Mouse (Mus musculus) neural tube, embryonic 11.5 days (tissue): ENCODE results near the gene Adssl1. TPM values are rescaled to one million over a fixed set of nuclear protein-coding genes. Genes with fewer than 3 reads are reported as not detected.

ENCODE experiments used
- ATAC-seq: fragments of 200-750 bp; cut with Nextera tagmentation; 2 replicates; pipeline ENCODE4 v1.8.0; 2017; ENCODE audit warnings: moderate number of reproducible peaks, mild to moderate bottlenecking, moderate TSS enrichment, moderate library complexity; ENCODE audit not compliant: insufficient read depth, low FRiP score, low TSS enrichment
- DNase-seq: peaks from one replicate; pipeline ENCODE4 v3.0.0-alpha.2; 2015; ENCODE audit warnings: low spot score
- H3K27ac ChIP-seq: fragments of 300-500 bp; sonication (generic); 2 replicates; pipeline ENCODE4 v1.5.1; 2014; ENCODE audit warnings: low read depth, mild to moderate bottlenecking, low read length
- H3K27me3 ChIP-seq: fragments of 300-500 bp; sonication (generic); 2 replicates; pipeline ENCODE4 v1.6.1; 2014; ENCODE audit warnings: mild to moderate bottlenecking, low read length, mixed read lengths; ENCODE audit not compliant: control insufficient read depth, insufficient read depth
- H3K36me3 ChIP-seq: fragments of 300-500 bp; sonication (generic); 2 replicates; pipeline ENCODE4 v1.6.1; 2014; ENCODE audit warnings: mild to moderate bottlenecking, low read length, moderate library complexity, mixed read lengths; ENCODE audit not compliant: control insufficient read depth, insufficient read depth
- H3K4me1 ChIP-seq: fragments of 300-500 bp; sonication (generic); 2 replicates; pipeline ENCODE4 v1.6.1; 2014; ENCODE audit warnings: low read length, mixed read lengths; ENCODE audit not compliant: control insufficient read depth, insufficient read depth
- H3K4me2 ChIP-seq: fragments of 300-500 bp; sonication (generic); 2 replicates; pipeline ENCODE4 v1.6.1; 2014; ENCODE audit warnings: low read depth, mild to moderate bottlenecking, moderate library complexity
- H3K4me3 ChIP-seq: fragments of 300-500 bp; sonication (generic); 2 replicates; pipeline ENCODE4 v1.5.1; 2014; ENCODE audit warnings: low read depth, low read length
- H3K9ac ChIP-seq: fragments of 300-500 bp; sonication (generic); 2 replicates; pipeline ENCODE4 v1.6.1; 2014; ENCODE audit warnings: mild to moderate bottlenecking, low read length
- H3K9me3 ChIP-seq: fragments of 300-500 bp; sonication (generic); 2 replicates; pipeline ENCODE4 v1.6.1; 2016; ENCODE audit warnings: low read length; ENCODE audit not compliant: control insufficient read depth
- WGBS: fragments of 180-500 bp; shearing (Covaris S2); extraction: QIAGEN DNeasy Blood & Tissue Kit; methylation state at CpG from one replicate; pipeline ENCODE4 v1.1.7; 2014; 5-methylcytosine and 5-hydroxymethylcytosine counted together
- polyA plus RNA-seq: library from polyadenylated mRNA; unstranded; fragments of >200 nt; fragmentation: Nextera tagmentation; extraction: Ambion mirVana; gene quantifications from 2 replicates; pipeline ENCODE4 v1.2.1, GENCODE M21; 2014

Adssl1 gene
- polyA plus RNA-seq, 1 experiment from 2014 or later = 4.6 TPM

GRCm38 (mm10) chr12:112632084-112632777, 12.4 kb downstream of the Adssl1 start:
- Histone ChIP-seq H3K9ac (no peak overlapping the region), H3K27ac (no peak overlapping the region), H3K9me3 (no peaks in the 10 kb centered on the region), H3K4me1 (0 out of 2 replicates have a peak, but pooled peaks cover 3% of the 10 kb centered on the region), H3K36me3 (no peaks in the 10 kb centered on the region), H3K4me3 (no peak overlapping the region), H3K27me3 (no peaks in the 10 kb centered on the region), H3K4me2 (no peak overlapping the region)
- WGBS = 75% methylated on average over 11 of the region's 11 CpGs
- DNase-seq (no peak), ATAC-seq (no peak)

DNA sequence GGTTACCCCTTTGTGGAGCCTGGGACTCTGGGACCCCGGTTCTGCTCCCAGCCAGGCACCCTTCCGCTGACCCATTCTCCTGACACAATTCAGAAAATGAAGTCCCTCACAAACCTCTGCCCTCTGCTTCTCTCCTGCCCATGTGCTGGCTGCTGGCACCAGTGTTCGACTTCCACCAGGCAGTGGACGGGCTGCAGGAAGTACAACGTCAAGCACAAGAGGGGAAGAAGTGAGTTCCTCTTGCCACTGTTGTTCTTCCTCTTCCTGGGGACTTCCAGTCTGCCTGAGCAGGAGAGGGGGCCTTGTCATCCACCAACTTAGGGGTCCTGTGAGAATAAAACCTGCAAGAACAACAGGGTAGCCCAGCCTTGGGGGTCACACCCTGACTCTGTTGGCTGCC, 13.1 kb downstream of the Adssl1 start:
- Histone ChIP-seq H3K27ac (no peak overlapping the region), H3K4me1 (0 out of 2 replicates have a peak, but pooled peaks cover 3% of the 10 kb centered on the region), H3K9ac (no peak overlapping the region), H3K27me3 (no peaks in the 10 kb centered on the region), H3K4me3 (no peak overlapping the region), H3K9me3 (no peaks in the 10 kb centered on the region), H3K4me2 (no peak overlapping the region), H3K36me3 (no peaks in the 10 kb centered on the region)
- 92% methylated on average over 5 of the region's 5 CpGs for WGBS
- ATAC-seq (no peak), DNase-seq (no peak)

- ATAC-seq (no peak), DNase-seq (no peak)
- Histone ChIP-seq H3K9ac (no peak overlapping the region), H3K36me3 (no peaks in the 10 kb centered on the region), H3K4me2 (no peak overlapping the region), H3K9me3 (no peaks in the 10 kb centered on the region), H3K4me1 (0 out of 2 replicates have a peak, but pooled peaks cover 3% of the 10 kb centered on the region), H3K4me3 (no peak overlapping the region), H3K27ac (no peak overlapping the region), H3K27me3 (no peaks in the 10 kb centered on the region)
- 66% methylated on average over 9 of the region's 9 CpGs for WGBS
These were observed 13.8 kb downstream of the Adssl1 start for GRCm38 (mm10) chr12:112633686-112634085.

GRCm38 (mm10) chr12:112639526-112639925, 19.7 kb downstream of the Adssl1 start:
- WGBS = 88% methylated on average over 10 of the region's 10 CpGs
- Histone ChIP-seq H3K27ac (no peak overlapping the region), H3K4me1 (no peaks in the 10 kb centered on the region), H3K4me3 (no peak overlapping the region), H3K27me3 (no peaks in the 10 kb centered on the region), H3K9me3 (no peaks in the 10 kb centered on the region), H3K9ac (no peak overlapping the region), H3K4me2 (no peak overlapping the region), H3K36me3 (no peaks in the 10 kb centered on the region)
- DNase-seq = no peak
- ATAC-seq = no peak

- DNase-seq (no peak), ATAC-seq (no peak)
- H3K4me1 ChIP-seq = peaks cover 12% of the 10 kb centered on the region
- H3K4me3 ChIP-seq = no peak overlapping the region
- no peaks in the 10 kb centered on the region for H3K36me3 ChIP-seq
- no peak overlapping the region for H3K9ac ChIP-seq
- no peaks in the 10 kb centered on the region for H3K9me3 ChIP-seq
- no peak overlapping the region for H3K27ac ChIP-seq
- WGBS = 90% methylated on average over 6 of the region's 6 CpGs
- H3K4me2 ChIP-seq = no peak overlapping the region
- no peaks in the 10 kb centered on the region for H3K27me3 ChIP-seq
These were observed 23.3 kb downstream of the Adssl1 start for GRCm38 (mm10) chr12:112643126-112643525.

GRCm38 (mm10) chr12:112644180-112644854, 24.5 kb downstream of the Adssl1 start, which contains the start of gene Siva1:
Gene Siva1 (plus strand): TSS chr12:112644679.
- no peaks in the 10 kb centered on the region for H3K27me3 ChIP-seq
- no peaks in the 10 kb centered on the region for H3K36me3 ChIP-seq
- no peaks in the 10 kb centered on the region for H3K9me3 ChIP-seq
- peak within 1 kb of the TSS; percentile 81 for H3K9ac ChIP-seq
- DNase-seq (peak; percentile 100), ATAC-seq (peak; percentile 98)
- peak within 1 kb of the TSS; percentile 95 for H3K4me2 ChIP-seq
- peaks cover 12% of the 10 kb centered on the region for H3K4me1 ChIP-seq
- peak within 1 kb of the TSS; percentile 76 for H3K4me3 ChIP-seq
- H3K27ac ChIP-seq = peak within 1 kb of the TSS; percentile 78
- 2% methylated on average over 44 of the region's 46 CpGs for WGBS

GRCm38 (mm10) chr12:112644855-112645506, 25.1 kb downstream of the Adssl1 start:
- DNase-seq (no peak), ATAC-seq (peak; percentile 39; the same call in 1 of the 2 replicates)
- H3K4me2 ChIP-seq = peak overlapping the region; percentile 95
- H3K9ac ChIP-seq = peak overlapping the region; percentile 81
- H3K27ac ChIP-seq = peak overlapping the region; percentile 78
- peak overlapping the region; percentile 76 for H3K4me3 ChIP-seq
- no peaks in the 10 kb centered on the region for H3K27me3 ChIP-seq
- H3K36me3 ChIP-seq = 0 out of 2 replicates have a peak, but pooled peaks cover 2% of the 10 kb centered on the region
- H3K9me3 ChIP-seq = no peaks in the 10 kb centered on the region
- peaks cover 12% of the 10 kb centered on the region for H3K4me1 ChIP-seq
- under 1% methylated on average over 74 of the region's 75 CpGs for WGBS

GRCm38 (mm10) chr12:112646139-112646538, 26.3 kb downstream of the Adssl1 start:
- no peaks in the 10 kb centered on the region for H3K27me3 ChIP-seq
- H3K4me1 ChIP-seq = peaks cover 12% of the 10 kb centered on the region
- H3K27ac ChIP-seq = no peak overlapping the region
- DNase-seq = no peak
- H3K4me2 ChIP-seq = peak overlapping the region; percentile 95
- H3K9ac ChIP-seq = peak overlapping the region; percentile 10; the same call in 1 of the 2 replicates
- 0 out of 2 replicates have a peak, but pooled peaks cover 2% of the 10 kb centered on the region for H3K36me3 ChIP-seq
- no peaks in the 10 kb centered on the region for H3K9me3 ChIP-seq
- H3K4me3 ChIP-seq = peak overlapping the region; percentile 76
- 62% methylated on average over 6 of the region's 6 CpGs for WGBS
- no peak for ATAC-seq
